Mouse (Mus musculus) testis, adult 2 months (tissue): ENCODE data around the gene Cyp2r1.

Source experiments
- CTCF ChIP-seq: fragments of 200-500 bp; IDR thresholded peaks from 2 replicates; pipeline ENCODE4 v1.5.1; 2012; ENCODE audit warnings: low read depth, mild to moderate bottlenecking, inconsistent platforms, low read length, moderate library complexity; ENCODE audit not compliant: control insufficient read depth, insufficient read depth, insufficient replicate concordance
- POLR2A ChIP-seq: fragments of 200-500 bp; IDR thresholded peaks from 2 replicates; pipeline ENCODE4 v1.6.1; 2012; ENCODE audit warnings: low read depth, mild to moderate bottlenecking, inconsistent platforms, low read length, moderate library complexity; ENCODE audit not compliant: control insufficient read depth

GRCm38 (mm10) chr7:114581200-114581599, 18.4 kb upstream of the Cyp2r1 start:
- no peak for TF ChIP-seq CTCF
- no peak for TF ChIP-seq POLR2A
